Mouse (Mus musculus): ENCODE data around the gene Sik2. TPM values are rescaled to one million over a fixed set of nuclear protein-coding genes. Genes with fewer than 3 reads are reported as not detected.

Sik2 gene
- polyA plus RNA-seq, 1 experiment: 199 TPM

DNA sequence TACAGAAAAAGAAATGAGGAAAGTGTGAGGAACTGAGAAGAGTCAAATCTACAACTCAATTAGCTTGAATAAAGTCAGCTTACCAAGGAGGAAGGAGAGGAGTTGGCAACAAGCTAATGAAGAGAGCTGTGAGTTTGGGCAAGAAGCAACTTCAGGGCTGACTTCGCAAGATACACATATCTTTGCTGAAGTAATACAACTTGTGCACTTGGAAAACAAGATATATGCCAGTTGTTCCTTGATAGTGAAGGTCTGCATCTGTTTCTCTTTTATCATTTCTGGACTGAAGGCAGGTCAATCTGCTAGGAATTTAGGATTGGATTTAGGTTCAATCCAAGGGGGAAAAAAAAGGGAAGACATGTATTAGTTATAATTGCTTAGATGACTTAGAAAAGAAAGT lies 4.8 kb upstream of the Sik2 start:
- Histone ChIP-seq H3K4me3 (ENCODE audit: insufficient read depth, low read depth, low read length) (no peak overlapping the region), H3K27ac (replicated peaks; ENCODE audit: low read depth, low read length) (no peak overlapping the region), H3K4me1 (ENCODE audit: control insufficient read depth, insufficient read depth, insufficient read length, low read length) (no peaks in the 10 kb centered on the region)

DNA sequence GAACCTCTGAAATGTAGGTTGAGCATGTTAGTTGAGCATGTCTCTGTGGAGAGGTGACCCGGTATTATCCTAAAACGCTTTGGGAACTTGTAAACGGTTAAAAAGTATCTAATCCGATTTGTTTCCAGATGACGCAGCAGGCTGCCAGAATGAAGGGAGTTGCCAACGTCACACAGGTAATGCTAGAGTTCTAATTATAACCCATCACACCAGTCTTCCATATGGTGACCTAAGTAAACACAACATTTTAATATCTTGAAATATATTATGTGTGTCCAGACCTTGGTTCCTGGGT lies 730 bp upstream of the Sik2 start:
- Histone ChIP-seq H3K27ac (replicated peaks; ENCODE audit: low read depth, low read length) (no peak overlapping the region), H3K4me3 (ENCODE audit: insufficient read depth, low read depth, low read length) (peak overlapping the region; percentile 52; the same call in 1 of the 2 replicates), H3K4me1 (ENCODE audit: control insufficient read depth, insufficient read depth, insufficient read length, low read length) (no peaks in the 10 kb centered on the region)

DNA sequence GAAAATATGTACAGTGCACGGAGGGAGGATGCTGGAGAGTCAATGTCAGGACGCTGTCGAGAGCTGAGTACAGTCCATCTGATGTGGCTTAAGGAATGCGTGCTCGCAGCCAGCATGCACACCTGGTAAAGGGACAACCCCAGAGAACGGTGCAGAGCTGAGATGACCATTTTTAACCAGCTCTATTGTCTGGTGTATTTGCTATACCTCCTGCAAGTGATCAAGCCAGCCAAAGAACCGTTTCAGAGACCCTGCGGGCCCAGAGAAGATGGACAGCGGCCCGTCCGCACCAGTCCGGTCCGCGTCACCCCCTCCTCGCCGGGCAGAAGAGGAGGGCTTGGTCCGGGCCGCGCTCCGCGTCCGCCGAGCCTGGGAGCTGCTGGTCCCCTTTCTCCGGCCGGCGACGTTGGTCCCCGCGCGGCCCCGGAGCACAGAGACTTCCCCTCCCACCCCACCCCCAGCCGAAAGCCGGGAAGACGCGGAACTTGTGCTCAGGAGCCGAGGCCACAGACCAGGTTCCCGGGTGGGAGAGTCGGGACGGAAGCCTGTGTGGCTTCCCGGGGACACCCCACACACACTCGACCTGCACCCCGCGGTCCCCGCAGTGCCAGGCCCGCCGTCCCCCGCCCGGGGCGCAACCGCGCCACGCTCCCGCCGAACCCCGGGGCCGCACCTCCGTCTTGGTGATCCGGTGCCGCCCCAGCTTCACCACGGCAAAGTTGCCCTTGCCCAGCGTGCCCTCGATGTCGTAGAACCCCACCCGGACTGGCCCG lies 619 bp downstream of the Sik2 start:
- H3K4me3 ChIP-seq (ENCODE audit: insufficient read depth, low read depth, low read length): peak overlapping the region; percentile 97

DNA sequence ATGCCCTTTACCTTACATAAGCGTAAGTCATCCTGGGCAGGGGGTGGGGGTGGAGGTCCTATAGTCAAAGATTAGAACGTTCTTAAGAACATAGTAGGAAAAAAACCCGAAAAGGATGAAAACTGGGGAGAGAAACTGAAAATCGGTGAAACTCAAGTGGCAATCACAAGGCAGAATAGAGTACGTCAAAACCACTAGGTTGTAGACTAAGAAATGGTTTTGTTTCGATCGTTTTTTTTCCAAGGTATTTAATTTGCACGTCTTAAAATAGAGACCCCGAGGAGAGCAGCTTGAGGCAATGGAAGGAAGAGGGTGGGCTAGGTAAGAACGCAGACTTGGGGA lies 1.2 kb downstream of the Sik2 start:
- Histone ChIP-seq H3K4me1 (ENCODE audit: control insufficient read depth, insufficient read depth, insufficient read length, low read length) (no peaks in the 10 kb centered on the region; the same call in 1 of the 2 replicates), H3K27ac (replicated peaks; ENCODE audit: low read depth, low read length) (peak overlapping the region; percentile 94), H3K4me3 (ENCODE audit: insufficient read depth, low read depth, low read length) (peak overlapping the region; percentile 97)

More for the DNA sequence above, 619 bp downstream of the Sik2 start:
- Histone ChIP-seq H3K27ac (replicated peaks; ENCODE audit: low read depth, low read length) (peak overlapping the region; percentile 94), H3K4me1 (ENCODE audit: control insufficient read depth, insufficient read depth, insufficient read length, low read length) (no peaks in the 10 kb centered on the region)

DNA sequence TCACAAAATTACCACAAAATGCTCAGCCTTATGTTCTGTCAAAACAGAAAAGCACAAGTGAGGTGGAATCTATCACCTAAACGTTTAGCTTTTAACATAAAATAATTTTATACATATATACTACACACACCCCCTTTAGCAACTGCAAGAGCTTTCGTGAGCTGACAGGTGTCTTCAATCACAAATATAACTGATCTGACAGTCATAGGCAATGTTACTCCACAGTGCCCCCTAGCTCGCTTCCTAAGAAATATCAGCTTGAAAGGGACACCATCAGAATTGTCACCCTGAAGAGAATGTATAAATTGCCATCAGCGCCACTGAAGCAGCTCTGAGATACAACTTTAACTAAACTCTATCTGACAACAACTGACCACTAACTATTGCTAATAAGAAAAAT lies 2.0 kb downstream of the Sik2 start:
- Histone ChIP-seq H3K27ac (replicated peaks; ENCODE audit: low read depth, low read length) (no peak overlapping the region), H3K4me1 (ENCODE audit: control insufficient read depth, insufficient read depth, insufficient read length, low read length) (no peaks in the 10 kb centered on the region; the same call in 1 of the 2 replicates), H3K4me3 (ENCODE audit: insufficient read depth, low read depth, low read length) (peak overlapping the region; percentile 24; the same call in 1 of the 2 replicates)

DNA sequence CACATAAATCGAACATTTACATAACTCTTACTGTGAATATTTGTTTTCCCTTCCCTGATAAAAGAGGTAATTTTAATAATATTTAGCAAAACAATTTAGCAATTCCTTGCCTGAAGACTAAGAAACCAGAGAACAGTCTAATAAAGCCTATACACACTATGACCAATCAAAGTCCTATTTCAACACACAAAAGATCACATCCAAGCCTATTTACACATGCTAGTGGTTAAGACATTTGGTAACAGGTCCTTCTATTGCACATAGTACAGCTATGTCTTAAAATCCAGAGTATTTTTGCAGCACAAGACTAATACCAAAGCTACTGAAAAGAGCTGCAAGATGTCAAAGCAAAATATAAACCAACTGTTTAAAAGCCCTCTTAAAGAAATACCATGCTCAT lies 4.8 kb downstream of the Sik2 start:
- Histone ChIP-seq H3K4me3 (ENCODE audit: insufficient read depth, low read depth, low read length) (no peak overlapping the region), H3K4me1 (ENCODE audit: control insufficient read depth, insufficient read depth, insufficient read length, low read length) (no peaks in the 10 kb centered on the region; the same call in 1 of the 2 replicates), H3K27ac (replicated peaks; ENCODE audit: low read depth, low read length) (peak overlapping the region; percentile 99)

DNA sequence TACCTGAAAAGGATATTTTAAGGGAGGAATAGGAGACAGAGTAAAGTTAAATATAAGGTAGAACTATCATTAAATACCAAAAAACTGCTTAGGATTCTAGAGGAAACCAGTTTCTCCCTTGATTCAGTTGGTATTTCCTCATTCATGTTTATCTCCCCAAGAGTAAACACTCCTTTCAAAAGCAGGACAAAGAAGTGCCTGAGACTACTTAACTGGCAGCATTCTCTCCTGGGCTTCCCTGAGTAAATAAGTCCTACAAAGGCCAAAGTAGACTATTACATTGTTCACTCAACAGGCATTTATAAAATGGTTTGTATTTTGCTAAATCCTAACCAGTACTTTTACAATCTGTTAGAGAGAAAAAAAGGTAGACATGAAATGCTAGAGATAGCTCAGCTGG lies 22.2 kb downstream of the Sik2 start:
- Histone ChIP-seq H3K27ac (replicated peaks; ENCODE audit: low read depth, low read length) (no peak overlapping the region), H3K4me1 (ENCODE audit: control insufficient read depth, insufficient read depth, insufficient read length, low read length) (peaks cover 4% of the 10 kb centered on the region), H3K4me3 (ENCODE audit: insufficient read depth, low read depth, low read length) (no peak overlapping the region)

DNA sequence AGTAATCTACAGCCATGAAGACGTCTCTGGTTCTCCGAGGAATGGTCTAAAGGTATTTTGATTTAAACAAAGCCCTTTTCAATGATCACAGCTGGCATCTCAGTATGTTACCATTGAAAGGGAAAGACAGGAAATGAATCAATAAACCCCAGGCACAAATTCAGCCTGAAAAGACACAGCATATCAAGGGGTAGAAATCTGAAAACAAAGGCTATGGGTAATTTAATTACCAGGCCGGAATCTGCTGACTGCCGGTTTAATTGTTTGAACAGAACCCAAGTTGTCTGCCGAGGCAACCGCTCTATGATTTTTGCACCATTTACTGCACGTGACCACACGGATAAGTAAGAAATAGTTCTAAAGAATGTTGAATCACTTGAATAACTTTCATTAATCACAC lies 22.8 kb downstream of the Sik2 start:
- H3K27ac ChIP-seq (replicated peaks; ENCODE audit: low read depth, low read length): no peak overlapping the region
- H3K4me3 ChIP-seq (ENCODE audit: insufficient read depth, low read depth, low read length): no peak overlapping the region
- H3K4me1 ChIP-seq (ENCODE audit: control insufficient read depth, insufficient read depth, insufficient read length, low read length): peaks cover 5% of the 10 kb centered on the region

DNA sequence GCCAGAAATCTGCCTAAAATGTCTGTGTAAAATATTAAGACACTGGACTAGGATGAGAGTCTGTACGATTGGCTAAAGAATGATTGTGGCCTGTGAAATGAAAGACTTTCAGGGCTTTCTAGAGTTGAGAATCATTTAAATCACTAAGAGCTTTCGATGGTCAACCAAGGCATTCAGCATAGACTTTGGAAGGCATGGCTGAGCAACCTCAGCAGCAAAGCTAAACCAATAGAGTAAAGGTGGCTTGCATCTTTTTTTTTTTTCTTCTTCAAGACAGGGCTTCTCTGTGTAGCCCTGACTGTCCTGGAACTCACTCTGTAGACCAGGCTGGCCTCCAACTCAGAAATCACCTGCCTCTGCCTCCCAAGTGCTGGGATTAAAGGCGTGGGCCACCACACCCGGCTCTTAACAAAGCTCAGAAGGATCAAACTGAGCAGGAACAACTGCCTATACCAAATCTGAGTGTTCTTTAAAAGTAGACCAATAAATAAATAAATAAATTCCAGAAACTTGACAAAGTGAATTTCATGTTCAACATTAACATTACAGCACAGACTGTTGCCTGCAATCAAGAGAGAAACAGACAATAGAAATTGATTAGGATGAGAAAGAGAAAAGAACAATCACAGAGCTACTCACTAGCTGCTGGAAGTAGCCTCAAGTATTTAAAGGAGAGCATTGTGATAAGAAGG lies 27.2 kb downstream of the Sik2 start:
- peaks cover 18% of the 10 kb centered on the region for H3K4me1 ChIP-seq (ENCODE audit: control insufficient read depth, insufficient read depth, insufficient read length, low read length)
- H3K4me3 ChIP-seq (ENCODE audit: insufficient read depth, low read depth, low read length): no peak overlapping the region
- no peak overlapping the region for H3K27ac ChIP-seq (replicated peaks; ENCODE audit: low read depth, low read length)

DNA sequence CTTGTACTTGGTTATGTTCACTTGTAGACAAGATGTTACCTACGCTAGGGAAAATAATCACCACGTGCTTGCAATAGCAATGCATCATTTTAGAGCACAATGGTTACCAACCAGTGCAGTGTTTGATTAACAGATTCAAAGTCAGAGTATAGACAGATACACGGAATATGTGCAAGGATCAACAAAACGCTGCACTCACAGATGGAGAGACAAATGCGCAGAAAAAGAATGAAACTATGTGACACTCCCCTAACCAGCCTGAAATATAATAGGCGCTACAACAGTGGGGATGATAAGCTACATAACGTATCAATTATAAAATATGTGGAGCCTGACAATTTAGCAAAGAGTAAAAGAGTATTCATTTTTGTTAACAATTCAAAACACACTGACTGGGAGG lies 34.2 kb downstream of the Sik2 start:
- Histone ChIP-seq H3K4me3 (ENCODE audit: insufficient read depth, low read depth, low read length) (no peak overlapping the region), H3K4me1 (ENCODE audit: control insufficient read depth, insufficient read depth, insufficient read length, low read length) (peaks cover 18% of the 10 kb centered on the region), H3K27ac (replicated peaks; ENCODE audit: low read depth, low read length) (no peak overlapping the region)

DNA sequence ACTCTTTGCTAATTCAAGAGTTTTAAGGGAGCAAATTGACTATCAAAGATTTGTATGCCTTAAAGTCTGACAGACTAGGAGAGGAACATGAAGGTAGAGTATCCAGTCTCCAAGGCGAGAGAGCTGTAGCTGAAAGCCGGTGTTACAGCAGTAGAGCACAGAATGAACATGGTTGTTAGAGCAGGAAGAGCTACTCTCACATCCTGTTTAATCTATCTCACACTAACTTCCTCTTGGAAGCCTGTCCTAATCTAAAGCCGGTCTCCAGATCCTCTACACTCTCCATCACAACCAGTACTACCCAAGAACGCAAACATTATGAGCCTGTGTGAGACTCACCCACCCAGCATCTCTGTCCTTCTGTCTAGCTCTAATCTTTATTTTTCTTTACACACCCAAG lies 38.5 kb downstream of the Sik2 start:
- H3K4me3 ChIP-seq (ENCODE audit: insufficient read depth, low read depth, low read length): no peak overlapping the region
- peaks cover 13% of the 10 kb centered on the region for H3K4me1 ChIP-seq (ENCODE audit: control insufficient read depth, insufficient read depth, insufficient read length, low read length)
- no peak overlapping the region for H3K27ac ChIP-seq (replicated peaks; ENCODE audit: low read depth, low read length)

DNA sequence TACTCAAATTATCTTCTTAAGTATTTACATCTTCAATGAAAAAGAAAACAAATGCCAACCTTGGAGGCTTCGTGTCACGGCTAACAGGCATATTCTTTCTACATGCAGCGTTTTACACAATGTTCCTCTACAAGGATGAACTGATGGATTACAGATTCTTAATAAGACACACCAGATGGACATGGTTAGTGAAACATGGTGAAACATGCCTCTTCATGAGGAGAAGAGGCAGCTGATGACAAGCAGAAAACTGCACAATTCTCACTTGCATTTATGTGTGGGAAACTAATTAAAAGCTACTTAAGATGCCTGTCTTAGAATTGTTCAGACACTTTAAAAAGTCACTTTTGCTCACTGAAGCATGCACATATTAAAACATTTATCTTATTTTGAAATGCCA lies 39.6 kb downstream of the Sik2 start:
- H3K27ac ChIP-seq (replicated peaks; ENCODE audit: low read depth, low read length): no peak overlapping the region
- peaks cover 14% of the 10 kb centered on the region for H3K4me1 ChIP-seq (ENCODE audit: control insufficient read depth, insufficient read depth, insufficient read length, low read length)
- H3K4me3 ChIP-seq (ENCODE audit: insufficient read depth, low read depth, low read length): no peak overlapping the region

DNA sequence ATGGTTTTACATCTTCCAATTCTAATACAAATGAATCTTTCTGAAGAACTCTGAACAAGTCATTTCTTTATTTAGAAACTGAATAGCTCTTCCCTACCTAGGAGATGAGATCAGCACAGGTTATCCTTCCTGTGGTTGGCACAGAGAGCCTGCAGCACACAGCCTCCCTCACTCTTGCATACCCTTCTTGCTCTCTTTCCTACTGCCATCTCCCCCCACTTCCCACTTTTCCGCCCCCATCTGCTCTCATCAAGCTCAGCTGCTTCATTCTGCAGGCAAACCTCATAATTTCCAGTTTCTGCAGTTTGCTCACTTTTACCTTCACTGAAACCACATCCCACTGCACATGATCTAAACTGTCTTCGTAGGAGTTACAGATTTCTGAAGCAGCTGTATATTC lies 42.6 kb downstream of the Sik2 start:
- Histone ChIP-seq H3K27ac (replicated peaks; ENCODE audit: low read depth, low read length) (no peak overlapping the region), H3K4me3 (ENCODE audit: insufficient read depth, low read depth, low read length) (no peak overlapping the region), H3K4me1 (ENCODE audit: control insufficient read depth, insufficient read depth, insufficient read length, low read length) (peaks cover 14% of the 10 kb centered on the region)

DNA sequence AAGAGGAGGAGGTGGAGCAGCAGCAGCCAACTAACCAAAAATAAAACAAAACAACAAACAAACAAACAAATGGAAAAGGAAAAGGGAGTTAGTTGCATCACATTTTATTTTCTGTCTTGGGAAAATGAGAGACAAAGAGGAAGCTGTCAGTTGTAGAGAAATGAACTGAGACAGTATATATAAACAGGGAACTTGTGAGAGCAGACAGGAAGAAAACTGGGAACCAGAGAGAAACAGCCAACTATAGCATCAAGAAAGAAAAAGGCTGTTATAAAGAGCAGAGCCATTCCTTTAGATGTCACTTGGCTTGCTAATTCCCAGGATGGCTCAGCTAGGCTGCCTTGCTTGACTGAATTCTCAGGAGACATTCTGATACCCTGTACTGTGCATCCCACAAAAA lies 43.5 kb downstream of the Sik2 start:
- Histone ChIP-seq H3K4me1 (ENCODE audit: control insufficient read depth, insufficient read depth, insufficient read length, low read length) (peaks cover 6% of the 10 kb centered on the region), H3K27ac (replicated peaks; ENCODE audit: low read depth, low read length) (no peak overlapping the region), H3K4me3 (ENCODE audit: insufficient read depth, low read depth, low read length) (no peak overlapping the region)

DNA sequence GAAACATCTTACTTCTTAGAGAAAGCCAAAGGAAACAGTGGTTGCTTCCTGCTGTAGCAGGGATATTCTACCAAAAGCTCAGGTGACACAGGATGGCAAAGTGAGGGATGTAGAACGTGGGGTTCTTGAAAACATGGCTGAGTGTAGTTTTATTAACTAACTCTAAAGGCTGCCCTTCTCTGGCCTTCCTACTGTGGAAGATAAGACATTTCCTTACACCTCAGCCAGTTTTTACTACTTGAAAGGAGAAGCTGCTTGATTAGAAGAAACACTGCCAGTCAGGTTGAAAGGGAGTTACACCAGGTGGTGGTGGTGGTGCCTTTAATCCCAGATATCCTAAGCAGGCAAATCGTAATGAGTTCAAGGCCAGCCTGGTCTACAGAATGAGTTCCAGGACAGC lies 44.0 kb downstream of the Sik2 start:
- Histone ChIP-seq H3K4me3 (ENCODE audit: insufficient read depth, low read depth, low read length) (no peak overlapping the region), H3K27ac (replicated peaks; ENCODE audit: low read depth, low read length) (no peak overlapping the region)

DNA sequence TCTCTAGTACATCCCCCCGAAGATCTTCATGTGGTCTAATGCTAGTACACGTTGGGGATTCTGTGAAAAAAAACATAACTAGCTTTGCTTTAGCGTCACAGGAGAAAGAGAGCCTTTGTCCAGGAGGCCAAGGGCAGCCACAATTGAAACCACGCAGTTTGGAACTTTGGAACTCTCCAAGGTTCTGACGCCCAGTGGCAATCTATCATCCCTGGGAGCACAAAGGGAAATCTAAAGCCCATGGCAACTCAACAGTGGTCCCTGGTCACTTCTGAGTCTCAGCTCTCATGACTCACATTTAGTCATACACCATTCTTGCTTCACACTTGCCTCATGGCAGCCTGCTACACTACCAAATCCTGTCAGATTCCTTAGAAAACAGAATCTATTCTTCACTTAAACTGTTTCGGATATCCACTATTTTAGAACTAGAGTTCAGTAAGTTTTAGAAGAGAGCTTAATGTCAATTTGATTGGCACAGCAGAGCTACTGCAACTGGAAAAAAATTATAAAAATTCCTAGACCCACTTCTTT lies 50.9 kb downstream of the Sik2 start:
- H3K27ac ChIP-seq (replicated peaks; ENCODE audit: low read depth, low read length): no peak overlapping the region
- no peak overlapping the region for H3K4me3 ChIP-seq (ENCODE audit: insufficient read depth, low read depth, low read length)
- H3K4me1 ChIP-seq (ENCODE audit: control insufficient read depth, insufficient read depth, insufficient read length, low read length): no peaks in the 10 kb centered on the region; the same call in none of the 2 replicates

More for the DNA sequence above, 44.0 kb downstream of the Sik2 start:
- peaks cover 4% of the 10 kb centered on the region for H3K4me1 ChIP-seq (ENCODE audit: control insufficient read depth, insufficient read depth, insufficient read length, low read length)

Measured in brown adipose tissue, adult 24 weeks (tissue).